Mouse (Mus musculus): ENCODE results near the gene Pde4c. TPM values are rescaled to one million over a fixed set of nuclear protein-coding genes. Genes with fewer than 3 reads are reported as not detected.

Gene Pde4c
- polyA plus RNA-seq, 1 experiment from 2014 or later, result 1.4 TPM

Small RNA genes lying within 50 kb of the gene (microRNA-seq; reads per million reads assigned to microRNA genes)
- gene Mir7240, result 2.0 reads per million

Other genes starting within 250 kb of the Pde4c start
- gene Klhl26, start 246.8 kb upstream of the Pde4c start, polyA plus RNA-seq (2015; fragmentation: Nextera tagmentation; extraction: Ambion mirVana), result 6.4 and 6.7 TPM in 2 replicates
- gene Tmem59l, start 236.4 kb upstream of the Pde4c start, polyA plus RNA-seq (2015; fragmentation: Nextera tagmentation; extraction: Ambion mirVana), result not detected in 2 replicates
- 0.97 and 1.7 TPM in 2 replicates for gene Crlf1, start 230.6 kb upstream of the Pde4c start, polyA plus RNA-seq (2015; fragmentation: Nextera tagmentation; extraction: Ambion mirVana)
- gene Rex1bd, start 217.0 kb upstream of the Pde4c start, polyA plus RNA-seq (2015; fragmentation: Nextera tagmentation; extraction: Ambion mirVana), result 58.0 and 60.5 TPM in 2 replicates
- 466 and 562 TPM in 2 replicates for gene Uba52, start 212.9 kb upstream of the Pde4c start, polyA plus RNA-seq (2015; fragmentation: Nextera tagmentation; extraction: Ambion mirVana)
- gene Fkbp8, start 196.0 kb upstream of the Pde4c start, polyA plus RNA-seq (2015; fragmentation: Nextera tagmentation; extraction: Ambion mirVana), result 163 and 186 TPM in 2 replicates
- gene Kxd1, start 195.8 kb upstream of the Pde4c start, polyA plus RNA-seq (2015; fragmentation: Nextera tagmentation; extraction: Ambion mirVana), result 28.9 and 30.2 TPM in 2 replicates
- 11.8 and 14.2 TPM in 2 replicates for gene Ell, start 184.3 kb upstream of the Pde4c start, polyA plus RNA-seq (2015; fragmentation: Nextera tagmentation; extraction: Ambion mirVana)
- gene Isyna1, start 129.3 kb upstream of the Pde4c start, polyA plus RNA-seq (2015; fragmentation: Nextera tagmentation; extraction: Ambion mirVana), result 43.2 and 44.7 TPM in 2 replicates
- gene Ssbp4, start 114.8 kb upstream of the Pde4c start, polyA plus RNA-seq (2015; fragmentation: Nextera tagmentation; extraction: Ambion mirVana), result 37.8 and 47.7 TPM in 2 replicates
- 7.2 and 7.4 TPM in 2 replicates for gene Lrrc25, start 107.6 kb upstream of the Pde4c start, polyA plus RNA-seq (2015; fragmentation: Nextera tagmentation; extraction: Ambion mirVana)
- 3.4 and 4.3 TPM in 2 replicates for gene Gdf15, start 91.3 kb upstream of the Pde4c start, polyA plus RNA-seq (2015; fragmentation: Nextera tagmentation; extraction: Ambion mirVana)
- 21.7 and 22.3 TPM in 2 replicates for gene Pgpep1, start 63.3 kb upstream of the Pde4c start, polyA plus RNA-seq (2015; fragmentation: Nextera tagmentation; extraction: Ambion mirVana)
- gene Lsm4, start 50.5 kb upstream of the Pde4c start, polyA plus RNA-seq (2015; fragmentation: Nextera tagmentation; extraction: Ambion mirVana), result 148 and 155 TPM in 2 replicates
- gene Jund, start 24.8 kb upstream of the Pde4c start, polyA plus RNA-seq (2015; fragmentation: Nextera tagmentation; extraction: Ambion mirVana), result 23.7 and 26.1 TPM in 2 replicates
- gene Iqcn, start 20.3 kb upstream of the Pde4c start, polyA plus RNA-seq (2015; fragmentation: Nextera tagmentation; extraction: Ambion mirVana), result 0.01 and 0.02 TPM in 2 replicates
- 0.13 and 0.35 TPM in 2 replicates for gene Gm3336, start 5.2 kb upstream of the Pde4c start, polyA plus RNA-seq (2015; fragmentation: Nextera tagmentation; extraction: Ambion mirVana)
- gene Rab3a, start 31.0 kb downstream of the Pde4c start, polyA plus RNA-seq (2015; fragmentation: Nextera tagmentation; extraction: Ambion mirVana), result 2.7 and 3.5 TPM in 2 replicates
- gene Mpv17l2, start 37.2 kb downstream of the Pde4c start, polyA plus RNA-seq (2015; fragmentation: Nextera tagmentation; extraction: Ambion mirVana), result 34.7 and 37.8 TPM in 2 replicates
- gene Pik3r2, start 53.0 kb downstream of the Pde4c start, polyA plus RNA-seq (2015; fragmentation: Nextera tagmentation; extraction: Ambion mirVana), result 14.7 and 16.5 TPM in 2 replicates
- 6.7 and 8.2 TPM in 2 replicates for gene Mast3, start 81.3 kb downstream of the Pde4c start, polyA plus RNA-seq (2015; fragmentation: Nextera tagmentation; extraction: Ambion mirVana)
- gene Il12rb1, start 84.7 kb downstream of the Pde4c start, polyA plus RNA-seq (2015; fragmentation: Nextera tagmentation; extraction: Ambion mirVana), result 0.22 TPM in 2 replicates
- gene Arrdc2, start 116.0 kb downstream of the Pde4c start, polyA plus RNA-seq (2015; fragmentation: Nextera tagmentation; extraction: Ambion mirVana), result 12.6 and 15.2 TPM in 2 replicates
- gene Kcnn1, start 139.5 kb downstream of the Pde4c start, polyA plus RNA-seq (2015; fragmentation: Nextera tagmentation; extraction: Ambion mirVana), result 0.25 and 0.38 TPM in 2 replicates
- gene Ccdc124, start 150.2 kb downstream of the Pde4c start, polyA plus RNA-seq (2015; fragmentation: Nextera tagmentation; extraction: Ambion mirVana), result 48.1 and 51.2 TPM in 2 replicates
- 0.05 TPM in 1 of 2 replicates, not detected in the other for gene Slc5a5, start 169.0 kb downstream of the Pde4c start, polyA plus RNA-seq (2015; fragmentation: Nextera tagmentation; extraction: Ambion mirVana)
- gene Rpl18a, start 173.7 kb downstream of the Pde4c start, polyA plus RNA-seq (2015; fragmentation: Nextera tagmentation; extraction: Ambion mirVana), result 2,061 and 2,126 TPM in 2 replicates
- gene Map1s, start 182.2 kb downstream of the Pde4c start, polyA plus RNA-seq (2015; fragmentation: Nextera tagmentation; extraction: Ambion mirVana), result 15.4 and 17.6 TPM in 2 replicates